Mouse (Mus musculus) liver, embryonic 14.5 days (tissue): ENCODE measurements around the gene Pfdn6.

Experiments
- CTCF ChIP-seq: IDR thresholded peaks from 2 replicates; pipeline ENCODE4 v1.5.1; 2016; ENCODE audit warnings: antibody characterized with exemption, low read depth, control low read depth
- EP300 ChIP-seq: IDR thresholded peaks from 2 replicates; pipeline ENCODE4 v1.6.1; 2016; ENCODE audit warnings: antibody characterized with exemption, low read depth

GRCm38 (mm10) chr17:33902491-33902890, 37.7 kb downstream of the Pfdn6 start:
- no peak for TF ChIP-seq CTCF
- TF ChIP-seq EP300, result no peak
